Mouse (Mus musculus): ENCODE results near the gene Zscan4d.
"Not testable (repeated sequence)": the region's sequence is repeated elsewhere in the genome, so short reads cannot be mapped to it uniquely, and the experiment has no call there.

The Zscan4d gene

GRCm38 (mm10) chr7:11166059-11166458, at the start of gene Zscan4d:
Gene Zscan4d, minus strand, starts transcription at chr7:11166159.
- not testable (repeated sequence) for DNase-seq (ENCODE audit: low spot score in 2 of 2)

GRCm38 (mm10) chr7:11158036-11158435, 7.9 kb downstream of the Zscan4d start:
- DNase-seq (ENCODE audit: low spot score in 2 of 2), result not testable (repeated sequence)

Measured in right cerebral cortex, postnatal 36 days (tissue).